Mouse (Mus musculus): ENCODE data around the gene Fank1.

GRCm38 (mm10) chr7:133828514-133828913 is 51.9 kb downstream of the Fank1 start:
- TF ChIP-seq EP300 (IDR thresholded peaks at IDR 0.05; ENCODE audit: low read length), result no peak
- TF ChIP-seq CTCF (conservative IDR thresholded peaks at IDR 0.05 in 1 of 2, IDR thresholded peaks at IDR 0.05 in 1 of 2; ENCODE audit: low read depth in 2 of 2, low read length in 2 of 2), result no peak
- TF ChIP-seq MAX (IDR thresholded peaks at IDR 0.05; ENCODE audit: low read length), result no peak
- no peak for TF ChIP-seq GABPA (IDR thresholded peaks at IDR 0.05; ENCODE audit: insufficient replicate concordance, low read depth, low read length)
- no peak for TF ChIP-seq ZC3H11A (IDR thresholded peaks at IDR 0.05; ENCODE audit: low read depth, low read length)
- TF ChIP-seq ZNF384 (IDR thresholded peaks at IDR 0.05; ENCODE audit: low read depth, low read length), result no peak
- no peak for TF ChIP-seq ZKSCAN1 (IDR thresholded peaks at IDR 0.05; ENCODE audit: borderline replicate concordance, low read depth, low read length)

Data from CH12.LX (cell line).